Mouse (Mus musculus) spleen, adult 2 months (tissue): ENCODE measurements around the gene Pla2g7. TPM values are rescaled to one million over a fixed set of nuclear protein-coding genes. Genes with fewer than 3 reads are reported as not detected.
A peak's percentile ranks its signal among the peaks of the same experiment; 100 is the strongest.

Experiments used
- DNase-seq, 2 experiments: peaks; one replicate each; pipeline versions ENCODE4 v3.0.0 to v3.0.0-alpha.2; 2012 to 2021; ENCODE audit warnings: low spot score in 2 of 2, low read depth in 1 of 2
- H3K27ac ChIP-seq: fragments of 200-500 bp; 2 replicates; pipeline ENCODE4 v1.5.1; 2012; ENCODE audit warnings: low read length, inconsistent platforms; ENCODE audit not compliant: insufficient read depth
- H3K27me3 ChIP-seq: fragments of 200-500 bp; 2 replicates; pipeline ENCODE4 v1.6.1; 2012; ENCODE audit warnings: mild to moderate bottlenecking, moderate library complexity, low read length, inconsistent platforms; ENCODE audit not compliant: control insufficient read depth, insufficient read depth
- H3K36me3 ChIP-seq: fragments of 200-500 bp; 2 replicates; pipeline ENCODE4 v1.6.1; 2012; ENCODE audit warnings: mild to moderate bottlenecking, low read length, inconsistent platforms; ENCODE audit not compliant: control insufficient read depth, insufficient read depth
- H3K4me1 ChIP-seq: fragments of 200-500 bp; 2 replicates; pipeline ENCODE4 v1.6.1; 2011; ENCODE audit warnings: inconsistent platforms; ENCODE audit not compliant: control insufficient read depth, insufficient read depth, insufficient read length
- H3K4me3 ChIP-seq: fragments of 200-500 bp; 2 replicates; pipeline ENCODE4 v1.5.1; 2011; ENCODE audit warnings: mild to moderate bottlenecking, inconsistent platforms; ENCODE audit not compliant: insufficient read depth, insufficient read length; ENCODE audit errors: extremely low read depth
- CTCF ChIP-seq: fragments of 200-500 bp; IDR thresholded peaks from 2 replicates; pipeline ENCODE4 v1.5.1; 2011; ENCODE audit warnings: mild to moderate bottlenecking, inconsistent platforms; ENCODE audit not compliant: insufficient read depth, insufficient read length, insufficient replicate concordance; ENCODE audit errors: extremely low read depth
- POLR2A ChIP-seq: fragments of 200-500 bp; IDR thresholded peaks from 2 replicates; pipeline ENCODE4 v1.6.1; 2011; ENCODE audit warnings: low read depth, low read length, inconsistent platforms
- WGBS: fragments of 180-500 bp; shearing (Covaris S2); methylation state at CpG from one replicate; pipeline ENCODE4 v1.1.7; 2018; 5-methylcytosine and 5-hydroxymethylcytosine counted together
- polyA plus RNA-seq: library from polyadenylated mRNA; depleted of rRNA; stranded (reverse); fragments of >200 nt; gene quantifications from 2 replicates; pipeline ENCODE4 v1.2.3, GENCODE M21; 2012; rRNA removed

The Pla2g7 gene
- polyA plus RNA-seq, 1 experiment: 15.1 TPM

GRCm38 (mm10) chr17:43646925-43647324 lies 79.0 kb downstream of the Pla2g7 start:
- Histone ChIP-seq H3K4me1 (no peaks in the 10 kb centered on the region), H3K36me3 (no peaks in the 10 kb centered on the region), H3K27me3 (no peaks in the 10 kb centered on the region), H3K27ac (no peak overlapping the region), H3K4me3 (no peak overlapping the region)
- no peak for DNase-seq
- TF ChIP-seq CTCF: no peak
- no peak for TF ChIP-seq POLR2A
- WGBS: 83% methylated on average over 5 of the region's 5 CpGs

- H3K27ac ChIP-seq: no peak overlapping the region
Measured at GRCm38 (mm10) chr17:43649641-43650436, 81.9 kb downstream of the Pla2g7 start.

DNA sequence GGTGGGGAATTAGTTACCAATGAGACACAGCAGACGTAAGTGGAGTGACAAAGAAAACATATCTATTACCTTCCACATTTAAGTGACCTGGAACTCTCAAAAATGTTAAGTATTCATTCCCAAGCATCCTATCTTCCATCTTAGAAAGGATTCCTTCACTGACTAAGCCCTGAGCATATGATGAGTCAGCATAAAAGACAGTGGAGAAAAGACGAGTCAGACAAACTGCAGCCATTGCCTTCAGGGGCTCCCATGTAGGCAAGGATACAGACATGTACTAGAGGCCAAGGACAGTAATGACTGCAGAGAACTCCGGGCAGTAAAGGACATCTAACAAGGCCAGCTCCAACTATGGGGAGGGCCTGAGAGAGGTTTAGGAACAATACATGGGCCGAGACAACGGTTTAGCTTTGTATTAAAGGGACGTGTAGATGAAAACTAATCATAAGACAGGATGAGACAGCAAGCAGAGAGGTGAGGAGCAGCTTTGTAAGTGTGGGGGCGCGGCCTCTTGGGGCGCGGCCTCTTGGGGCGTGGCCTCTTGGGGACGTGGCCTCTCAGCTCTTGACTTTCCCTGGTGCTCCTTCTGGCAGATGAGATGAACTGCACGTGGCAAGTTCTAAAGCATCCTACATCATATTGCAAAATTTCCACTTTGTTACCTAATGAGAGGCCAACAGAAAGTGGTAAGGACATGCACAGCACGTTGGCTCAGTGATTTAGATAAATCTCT lies 83.6 kb downstream of the Pla2g7 start:
- Histone ChIP-seq H3K4me3 (no peak overlapping the region), H3K4me1 (no peaks in the 10 kb centered on the region), H3K27me3 (no peaks in the 10 kb centered on the region), H3K27ac (no peak overlapping the region), H3K36me3 (no peaks in the 10 kb centered on the region)
- TF ChIP-seq CTCF (no peak), POLR2A (no peak)
- 79% methylated on average over 14 of the region's 14 CpGs for WGBS
- DNase-seq: no peak

More at GRCm38 (mm10) chr17:43649641-43650436, 81.9 kb downstream of the Pla2g7 start:
- Histone ChIP-seq H3K27me3 (no peaks in the 10 kb centered on the region), H3K4me1 (no peaks in the 10 kb centered on the region), H3K4me3 (no peak overlapping the region), H3K36me3 (no peaks in the 10 kb centered on the region)
- peak in 1 of 2 experiments; percentile 4 for DNase-seq
- TF ChIP-seq POLR2A (no peak), CTCF (peak; percentile 25; the same call in 1 of the 2 replicates)
- WGBS: 86% methylated on average over 10 of the region's 10 CpGs

Other genes with a start within 250 kb of the Pla2g7 start
- gene Adgrf5, start 207.6 kb upstream of the Pla2g7 start, polyA plus RNA-seq: 5.0 and 6.1 TPM in 2 replicates
- gene Mep1a, start 65.3 kb upstream of the Pla2g7 start, polyA plus RNA-seq: 0.05 TPM in 1 of 2 replicates, not detected in the other
- gene Ankrd66, start 24.5 kb upstream of the Pla2g7 start, polyA plus RNA-seq: 0.06 TPM in 2 replicates
- gene Tdrd6, start 62.2 kb downstream of the Pla2g7 start, polyA plus RNA-seq: not detected in 2 replicates
- 1.7 and 1.9 TPM in 2 replicates for gene Slc25a27, start 99.1 kb downstream of the Pla2g7 start, polyA plus RNA-seq
- 0.99 and 1.5 TPM in 2 replicates for gene Cyp39a1, start 99.3 kb downstream of the Pla2g7 start, polyA plus RNA-seq
- 0.86 and 1.4 TPM in 2 replicates for gene Rcan2, start 233.3 kb downstream of the Pla2g7 start, polyA plus RNA-seq